Mouse (Mus musculus) forebrain, embryonic 11.5 days (tissue): ENCODE data around the gene Rab13. TPM values are rescaled to one million over a fixed set of nuclear protein-coding genes. Genes with fewer than 3 reads are reported as not detected.

Experiments used
- ATAC-seq: fragments of 200-750 bp; cut with Nextera tagmentation; replicated peaks from 2 replicates; pipeline ENCODE4 v1.8.0; 2017; ENCODE audit warnings: moderate TSS enrichment; ENCODE audit not compliant: low FRiP score
- DNase-seq: peaks from one replicate; pipeline ENCODE4 v3.0.0-alpha.2; 2017; ENCODE audit warnings: low spot score
- H3K27ac ChIP-seq: fragments of 300-500 bp; sonication (generic); 2 replicates; pipeline ENCODE4 v1.5.1; 2014; ENCODE audit warnings: low read depth, low read length
- H3K27me3 ChIP-seq: fragments of 300-500 bp; sonication (generic); 2 replicates; pipeline ENCODE4 v1.6.1; 2014; ENCODE audit warnings: mild to moderate bottlenecking, low read length, mixed read lengths; ENCODE audit not compliant: control insufficient read depth, insufficient read depth
- H3K36me3 ChIP-seq: fragments of 300-500 bp; sonication (generic); 2 replicates; pipeline ENCODE4 v1.6.1; 2014; ENCODE audit warnings: mild to moderate bottlenecking, low read length, moderate library complexity, mixed read lengths; ENCODE audit not compliant: control insufficient read depth, insufficient read depth
- H3K4me1 ChIP-seq: fragments of 300-500 bp; sonication (generic); replicated peaks from 2 replicates; pipeline ENCODE4 v1.6.1; 2014; ENCODE audit warnings: low read length, mixed read lengths; ENCODE audit not compliant: control insufficient read depth, insufficient read depth
- H3K4me2 ChIP-seq: fragments of 300-500 bp; sonication (generic); 2 replicates; pipeline ENCODE4 v1.6.1; 2014; ENCODE audit warnings: low read depth, mild to moderate bottlenecking, low read length, moderate library complexity, mixed read lengths; ENCODE audit not compliant: severe bottlenecking
- H3K4me3 ChIP-seq: fragments of 300-500 bp; sonication (generic); 2 replicates; pipeline ENCODE4 v1.5.1; 2014; ENCODE audit warnings: low read depth, low read length
- H3K9ac ChIP-seq: fragments of 300-500 bp; sonication (generic); 2 replicates; pipeline ENCODE4 v1.6.1; 2014; ENCODE audit warnings: low read length
- H3K9me3 ChIP-seq: fragments of 300-500 bp; sonication (generic); 2 replicates; pipeline ENCODE4 v1.6.1; 2016; ENCODE audit warnings: low read length, mixed read lengths; ENCODE audit not compliant: control insufficient read depth
- WGBS: fragments of 180-500 bp; shearing (Covaris S2); extraction: QIAGEN DNeasy Blood & Tissue Kit; methylation state at CpG from one replicate; pipeline ENCODE4 v1.1.7; 2014; 5-methylcytosine and 5-hydroxymethylcytosine counted together
- polyA plus RNA-seq: library from polyadenylated mRNA; unstranded; fragments of >200 nt; fragmentation: Nextera tagmentation; extraction: Ambion mirVana; gene quantifications from 2 replicates; pipeline ENCODE4 v1.2.1, GENCODE M21; 2014

The Rab13 gene
- 11.4 and 14.7 TPM in 2 replicates for polyA plus RNA-seq

DNA sequence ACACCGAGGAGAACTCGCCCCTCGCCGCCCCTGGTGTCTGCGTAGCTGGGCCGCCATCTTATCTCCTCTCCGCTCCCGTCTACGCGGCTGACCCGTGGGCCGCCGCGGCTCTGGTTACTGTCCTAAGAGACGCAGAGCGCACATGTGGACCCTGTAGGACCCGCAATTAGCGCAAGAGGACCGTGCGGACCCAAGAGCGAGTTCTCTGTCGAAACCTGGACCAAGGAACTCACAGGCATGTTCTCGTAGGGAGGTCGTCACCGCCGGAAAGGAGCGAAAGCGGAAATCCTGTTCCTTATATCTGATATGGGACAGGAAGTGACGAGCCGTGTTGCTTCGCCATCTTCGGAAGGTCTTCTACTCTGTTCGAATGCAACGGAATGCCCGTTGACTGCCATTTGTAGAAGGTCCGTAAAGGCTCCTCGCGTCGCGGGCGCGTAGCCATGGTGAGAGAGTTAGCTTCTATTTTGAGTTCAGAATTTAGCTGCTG lies at the start of gene Rab13, which contains the start of gene Rps27:
Rab13 (plus strand) TSS at position 319 of the 490 bp plus-strand sequence.
Rps27 (minus strand) TSS at position 275 of the 490 bp plus-strand sequence.
- peak within 1 kb of the TSS; percentile 62; the same call in 1 of the 2 replicates for H3K27ac ChIP-seq
- ATAC-seq: peak; percentile 93
- H3K4me2 ChIP-seq: peak within 1 kb of the TSS; percentile 89
- DNase-seq: peak; percentile 90
- H3K27me3 ChIP-seq: no peaks in the 10 kb centered on the region
- peak within 1 kb of the TSS; percentile 68 for H3K9ac ChIP-seq
- peaks cover 6% of the 10 kb centered on the region; the same call in 1 of the 2 replicates for H3K36me3 ChIP-seq
- WGBS: under 1% methylated on average over 42 of the region's 42 CpGs
- H3K4me1 ChIP-seq: peaks cover 7% of the 10 kb centered on the region; the same call in 1 of the 2 replicates
- peak within 1 kb of the TSS; percentile 57 for H3K4me3 ChIP-seq
- no peaks in the 10 kb centered on the region for H3K9me3 ChIP-seq

DNA sequence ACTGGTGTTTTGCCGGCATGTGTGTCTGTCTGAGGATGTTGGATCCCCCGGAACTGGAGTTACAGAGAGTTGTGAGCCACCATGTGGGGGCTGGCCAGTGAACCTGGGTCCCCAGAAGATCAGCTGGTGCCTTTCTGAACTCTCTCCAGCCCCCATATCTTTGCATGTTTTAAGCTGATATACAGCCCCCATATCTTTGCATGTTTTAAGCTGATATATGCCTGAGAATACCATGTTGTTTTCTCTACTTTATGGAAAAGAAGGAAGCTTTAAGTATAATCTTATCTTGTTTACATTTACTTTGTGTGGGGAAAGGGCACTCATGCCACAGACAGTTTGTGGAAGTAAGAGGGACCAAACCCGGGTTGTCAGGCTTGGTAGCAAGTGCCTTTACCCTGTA lies 33.9 kb upstream of the Rab13 start:
- Histone ChIP-seq H3K9me3 (no peaks in the 10 kb centered on the region), H3K4me3 (no peak overlapping the region), H3K36me3 (no peaks in the 10 kb centered on the region), H3K9ac (no peak overlapping the region), H3K4me2 (no peak overlapping the region), H3K27ac (no peak overlapping the region), H3K4me1 (no peaks in the 10 kb centered on the region), H3K27me3 (no peaks in the 10 kb centered on the region)
- DNase-seq: no peak
- WGBS: 82% methylated on average over 3 of the region's 3 CpGs
- no peak for ATAC-seq

GRCm38 (mm10) chr3:90183581-90183980 lies 29.9 kb upstream of the Rab13 start:
- no peak for DNase-seq
- Histone ChIP-seq H3K27ac (no peak overlapping the region), H3K27me3 (no peaks in the 10 kb centered on the region), H3K9me3 (no peaks in the 10 kb centered on the region), H3K36me3 (no peaks in the 10 kb centered on the region), H3K4me1 (no peaks in the 10 kb centered on the region), H3K4me2 (no peak overlapping the region), H3K9ac (no peak overlapping the region), H3K4me3 (no peak overlapping the region)
- no peak for ATAC-seq
- WGBS: 80% methylated on average over 3 of the region's 3 CpGs

- H3K4me3 ChIP-seq: no peak overlapping the region
- no peak overlapping the region for H3K4me2 ChIP-seq
- WGBS: 85% methylated on average over 11 of the region's 11 CpGs
- no peak overlapping the region for H3K9ac ChIP-seq
- no peaks in the 10 kb centered on the region for H3K27me3 ChIP-seq
- no peak for DNase-seq
- no peaks in the 10 kb centered on the region for H3K9me3 ChIP-seq
- peaks cover 2% of the 10 kb centered on the region; the same call in 1 of the 2 replicates for H3K4me1 ChIP-seq
- ATAC-seq: no peak
- no peak overlapping the region for H3K27ac ChIP-seq
- H3K36me3 ChIP-seq: no peaks in the 10 kb centered on the region
These were observed 22.5 kb upstream of the Rab13 start for GRCm38 (mm10) chr3:90190859-90191510.

DNA sequence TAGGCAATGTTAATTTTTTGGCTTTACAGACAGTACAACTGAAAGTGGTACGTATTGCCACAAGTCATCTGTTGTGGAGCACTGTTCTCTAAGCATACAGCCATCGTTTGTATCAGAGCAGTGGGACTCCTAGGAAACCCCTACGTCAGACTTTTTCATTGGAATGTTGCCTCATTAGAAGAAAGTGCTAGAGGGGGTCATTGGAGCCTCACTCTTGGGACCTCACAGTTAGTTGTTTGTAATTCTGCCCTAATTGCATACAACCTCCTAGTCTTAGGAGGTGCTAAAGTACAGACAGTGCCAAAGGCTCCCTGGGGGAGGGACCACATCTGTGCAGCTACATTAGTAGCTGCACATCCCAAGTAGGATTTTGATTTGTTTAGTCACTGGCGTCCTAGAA lies 18.7 kb upstream of the Rab13 start:
- Histone ChIP-seq H3K9ac (no peak overlapping the region), H3K4me2 (no peak overlapping the region), H3K27me3 (no peaks in the 10 kb centered on the region), H3K36me3 (no peaks in the 10 kb centered on the region), H3K27ac (no peak overlapping the region), H3K4me3 (no peak overlapping the region), H3K9me3 (no peaks in the 10 kb centered on the region), H3K4me1 (peaks cover 2% of the 10 kb centered on the region; the same call in 1 of the 2 replicates)
- peak; percentile 56; the same call in 1 of the 2 replicates for ATAC-seq
- WGBS: 41% methylated on average over 4 of the region's 4 CpGs
- no peak for DNase-seq

GRCm38 (mm10) chr3:90195644-90196043 lies 17.9 kb upstream of the Rab13 start:
- Histone ChIP-seq H3K9me3 (no peaks in the 10 kb centered on the region), H3K4me1 (peaks cover 2% of the 10 kb centered on the region; the same call in 1 of the 2 replicates), H3K9ac (no peak overlapping the region), H3K27ac (no peak overlapping the region), H3K4me2 (no peak overlapping the region), H3K36me3 (no peaks in the 10 kb centered on the region), H3K4me3 (no peak overlapping the region), H3K27me3 (no peaks in the 10 kb centered on the region)
- DNase-seq (no peak), ATAC-seq (no peak)
- 88% methylated on average over 1 of the region's 1 CpGs for WGBS

- WGBS: 85% methylated on average over 1 of the region's 1 CpGs
- Histone ChIP-seq H3K9ac (no peak overlapping the region), H3K9me3 (no peaks in the 10 kb centered on the region), H3K4me1 (no peaks in the 10 kb centered on the region; the same call in 1 of the 2 replicates), H3K4me3 (no peak overlapping the region), H3K4me2 (no peak overlapping the region), H3K27ac (no peak overlapping the region), H3K27me3 (no peaks in the 10 kb centered on the region), H3K36me3 (no peaks in the 10 kb centered on the region)
- ATAC-seq (no peak), DNase-seq (no peak)
These were observed 15.9 kb upstream of the Rab13 start for GRCm38 (mm10) chr3:90197548-90197947.

- Histone ChIP-seq H3K4me3 (no peak overlapping the region), H3K9ac (no peak overlapping the region), H3K36me3 (no peaks in the 10 kb centered on the region; the same call in 1 of the 2 replicates), H3K4me1 (no peaks in the 10 kb centered on the region), H3K9me3 (no peaks in the 10 kb centered on the region), H3K27me3 (no peaks in the 10 kb centered on the region), H3K4me2 (no peak overlapping the region), H3K27ac (no peak overlapping the region)
- DNase-seq (no peak), ATAC-seq (0 out of 2 replicates have a peak, but pooled peaks have one; percentile 27)
- 41% methylated on average over 1 of the region's 1 CpGs for WGBS
These were observed 10.6 kb upstream of the Rab13 start for GRCm38 (mm10) chr3:90202884-90203283.
